Mouse (Mus musculus) stomach, postnatal 0 days (tissue): ENCODE measurements around the gene Nrbp1.

Source experiments
- CTCF ChIP-seq: IDR thresholded peaks from 2 replicates; pipeline ENCODE4 v1.5.1; 2016; ENCODE audit warnings: antibody characterized with exemption, low read depth, mild to moderate bottlenecking, moderate library complexity
- EP300 ChIP-seq: optimal IDR thresholded peaks from 2 replicates; pipeline ENCODE3; 2016; ENCODE audit warnings: antibody characterized with exemption

DNA sequence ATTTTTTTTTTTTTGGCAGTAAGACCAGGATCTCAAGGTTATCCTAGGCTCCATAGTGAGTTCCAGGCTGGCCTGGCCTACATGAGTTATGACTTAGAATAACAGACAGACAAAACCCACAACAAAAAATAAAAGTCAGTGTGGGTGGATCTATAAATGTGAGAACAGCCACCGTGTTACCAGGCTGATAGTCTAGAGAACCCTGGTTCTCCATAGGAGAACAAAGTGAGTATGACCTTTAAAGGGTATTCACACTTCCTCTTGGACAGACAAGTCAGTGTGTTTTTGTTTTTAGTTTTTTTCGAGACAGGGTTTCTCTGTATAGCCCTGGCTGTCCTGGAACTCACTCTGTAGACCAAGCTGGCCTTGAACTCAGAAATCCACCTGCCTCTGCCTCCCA is 15.3 kb downstream of the Nrbp1 start:
- TF ChIP-seq CTCF = no peak
- no peak for TF ChIP-seq EP300
